Mouse (Mus musculus) G1E (cell line): ENCODE measurements at regions not wholly inside any gene's neighbourhood (a gene's known extent, or its start where the extent isn't known, plus 50 kb on each side); places are given as distances from the start of the nearest gene placed in this dataset.

ENCODE experiments used
- CTCF ChIP-seq: IDR thresholded peaks from 2 replicates; pipeline ENCODE4 v1.5.1; 2012; ENCODE audit warnings: low read depth, low read length, inconsistent platforms, mixed read lengths
- GATA2 ChIP-seq: IDR thresholded peaks from 2 replicates; pipeline ENCODE4 v1.6.1; 2012; ENCODE audit warnings: low read depth, low read length, inconsistent platforms, borderline replicate concordance
- TAL1 ChIP-seq: conservative IDR thresholded peaks from 2 replicates; pipeline ENCODE4 v1.6.1; 2012; ENCODE audit warnings: low read depth, low read length, inconsistent platforms, mixed read lengths

- TF ChIP-seq CTCF: no peak
- no peak for TF ChIP-seq GATA2
- TF ChIP-seq TAL1: no peak
Measured at GRCm38 (mm10) chr14:76700796-76701195, 144.1 kb upstream of the Serp2 start.
